Mouse (Mus musculus): ENCODE measurements at regions not wholly inside any gene's neighbourhood (a gene's known extent, or its start where the extent isn't known, plus 50 kb on each side); places are given as distances from the start of the nearest gene placed in this dataset.

GRCm38 (mm10) chr8:89220381-89220780, 176.4 kb upstream of the Sall1 start:
- TF ChIP-seq POLR2A (IDR thresholded peaks at IDR 0.05; ENCODE audit: low read depth, low read length) (no peak), CTCF (IDR thresholded peaks at IDR 0.05; ENCODE audit: borderline replicate concordance, insufficient read depth, low read length) (no peak)
